In the genomic region with DNA sequence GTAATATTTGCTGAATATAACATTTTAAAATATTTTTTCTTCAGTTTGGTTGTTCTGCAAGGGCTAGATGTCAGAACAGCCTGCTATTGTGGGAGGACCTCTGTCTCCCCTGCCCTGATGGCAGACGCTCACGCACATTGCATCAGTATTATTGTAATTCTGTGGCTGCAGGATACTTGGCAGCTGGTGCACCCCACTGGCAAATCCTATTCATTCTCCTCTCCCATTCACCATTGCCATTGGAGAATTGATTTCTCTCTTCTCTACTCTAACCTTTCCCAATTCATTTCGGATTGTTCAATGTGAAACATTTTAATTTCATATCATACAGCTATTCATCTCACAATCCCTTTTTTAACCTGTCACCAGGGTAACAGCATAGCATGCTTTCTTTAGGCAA, we compare ENCODE assay signal across 14 mouse cellular contexts.
DNase-seq lines count a peak whose midpoint lies in the region; ATAC-seq and TF ChIP-seq lines count a peak whose summit lies in the region.
"Had no signal": no experiment of that assay in that cellular context is flagged by ENCODE, and none has a peak within 500 bp of the region (broad histone marks: within the 10 kb centered on the region; RNA-seq: fewer than 3 reads in every experiment).

No protein-coding gene starts in this region.

- no peak overlapping the region for H3K4me2 ChIP-seq in forebrain, embryonic 12.5 days
- H3K4me2 ChIP-seq in neural tube, embryonic 13.5 days, result no peak overlapping the region
- H3K4me2 ChIP-seq: heart, embryonic 15.5 days had no signal

- no peaks in the 10 kb centered on the region for H3K36me3 ChIP-seq in forebrain, embryonic 12.5 days (replicated peaks)
- H3K36me3 ChIP-seq in neural tube, embryonic 13.5 days, result no peaks in the 10 kb centered on the region
- H3K36me3 ChIP-seq: heart, embryonic 15.5 days had no signal

- 11% methylated on average over 3 of the region's 3 CpGs for WGBS in forebrain, embryonic 12.5 days
- WGBS in neural tube, embryonic 13.5 days, result 21% methylated on average over 3 of the region's 3 CpGs

- no peak overlapping the region for H3K4me3 ChIP-seq in forebrain, embryonic 12.5 days (replicated peaks)
- H3K4me3 ChIP-seq in layer of hippocampus, adult 2 months, result no peak overlapping the region
- no peak overlapping the region for H3K4me3 ChIP-seq in neural tube, embryonic 13.5 days
- H3K4me3 ChIP-seq: heart, embryonic 15.5 days; megakaryocyte, embryonic 14.5 days had no signal

- no peaks in the 10 kb centered on the region for H3K9me3 ChIP-seq in forebrain, embryonic 12.5 days
- H3K9me3 ChIP-seq in neural tube, embryonic 13.5 days, result no peaks in the 10 kb centered on the region
- H3K9me3 ChIP-seq: heart, embryonic 15.5 days; megakaryocyte, embryonic 14.5 days had no signal

- H3K4me1 ChIP-seq in forebrain, embryonic 12.5 days, result peaks cover 21% of the 10 kb centered on the region
- H3K4me1 ChIP-seq in neural tube, embryonic 13.5 days (replicated peaks), result peaks cover 20% of the 10 kb centered on the region
- H3K4me1 ChIP-seq: heart, embryonic 15.5 days; megakaryocyte, embryonic 14.5 days had no signal

- ATAC-seq in forebrain, embryonic 12.5 days (ENCODE audit: low FRiP score), result peak; percentile 83
- peak; percentile 87 for ATAC-seq in neural tube, embryonic 13.5 days (ENCODE audit: low read depth)
- ATAC-seq in granulocyte monocyte progenitor cell, adult 5-6 weeks (replicated peaks; ENCODE audit: poor library complexity, severe bottlenecking), result no peak
- ATAC-seq: activated CD4-positive, CD25-positive, alpha-beta regulatory T cell, adult 4 months had no signal

- TF ChIP-seq CTCF in layer of hippocampus, adult 2 months (conservative IDR thresholded peaks at IDR 0.05), result no peak

- no peak overlapping the region for H3K27ac ChIP-seq in forebrain, embryonic 12.5 days
- H3K27ac ChIP-seq in layer of hippocampus, adult 2 months, result peak overlapping the region; percentile 5
- H3K27ac ChIP-seq in neural tube, embryonic 13.5 days (replicated peaks), result 0 out of 2 replicates have a peak overlapping the region, but pooled peaks have one; percentile 11
- H3K27ac ChIP-seq: heart, embryonic 15.5 days; liver, embryonic 14.5 days had no signal

- peak; percentile 10 for DNase-seq in left cerebral cortex, adult 11 months (ENCODE audit: low spot score)
- no peak for DNase-seq in left cerebral cortex, postnatal 36 days (ENCODE audit: low spot score in 2 of 2)
- peak; percentile 65 for DNase-seq in layer of hippocampus, adult 2 months (ENCODE audit: low spot score in 2 of 2)
- DNase-seq in ovary, postnatal 10 days (ENCODE audit: low spot score), result no peak
- no peak for DNase-seq in adrenal gland, adult 18-20 months (ENCODE audit: low spot score in 2 of 2)
- DNase-seq: kidney, postnatal 14 days; thymus, postnatal 4 days had no signal

- intact Hi-C loops in left cerebral cortex, postnatal 36 days (cut with DNase I), result no loop called here

- H3K27me3 ChIP-seq in forebrain, embryonic 12.5 days, result no peaks in the 10 kb centered on the region
- no peaks in the 10 kb centered on the region for H3K27me3 ChIP-seq in neural tube, embryonic 13.5 days
- H3K27me3 ChIP-seq: heart, embryonic 15.5 days; megakaryocyte, embryonic 14.5 days had no signal

- no peak overlapping the region for H3K9ac ChIP-seq in forebrain, embryonic 12.5 days
- H3K9ac ChIP-seq in neural tube, embryonic 13.5 days, result no peak overlapping the region
- H3K9ac ChIP-seq: heart, embryonic 15.5 days; liver, embryonic 14.5 days had no signal

Comparison
In these comparisons a context has a peak if more than half of its experiments do, and no peak if none do; other contexts are left out.
1. DNase-seq: peak in left cerebral cortex, adult 11 months (single experiment) and layer of hippocampus, adult 2 months (2 of 2); none in left cerebral cortex, postnatal 36 days (0 of 2), ovary, postnatal 10 days (single experiment) and adrenal gland, adult 18-20 months (0 of 2).